Mouse (Mus musculus) frontal cortex, postnatal 36 days (tissue): ENCODE results near the gene Sox15.
"Not testable (repeated sequence)": the region's sequence is repeated elsewhere in the genome, so short reads cannot be mapped to it uniquely, and the experiment has no call there.

Source experiments
- DNase-seq, 2 experiments: peaks; one replicate each; pipeline ENCODE4 v3.0.0; 2022; ENCODE audit warnings: low spot score in 2 of 2

Sox15 gene

GRCm38 (mm10) chr11:69699595-69699994 is 44.5 kb downstream of the Sox15 start:
- DNase-seq: no peak

- not testable (repeated sequence) for DNase-seq
Observed at GRCm38 (mm10) chr11:69702886-69703285, 47.8 kb downstream of the Sox15 start.

- not testable (repeated sequence) for DNase-seq
Observed at GRCm38 (mm10) chr11:69703381-69703780, 48.3 kb downstream of the Sox15 start.

- no peak for DNase-seq
Observed at GRCm38 (mm10) chr11:69703814-69704612, 48.9 kb downstream of the Sox15 start.

- no peak for DNase-seq
Observed at GRCm38 (mm10) chr11:69704613-69705010, 49.5 kb downstream of the Sox15 start.
